Mouse (Mus musculus) monocyte, adult 2 months (primary cell): Measurements from ENCODE around the gene Tnfrsf4.
A peak's percentile ranks its signal among the peaks of the same experiment; 100 is the strongest.

Experiments
- DNase-seq, 2 experiments: peaks; one replicate each; pipeline ENCODE4 v3.0.0; 2022; ENCODE audit warnings: low spot score in 2 of 2, low read depth in 1 of 2

Gene Tnfrsf4

GRCm38 (mm10) chr4:156026013-156026412, 12.4 kb downstream of the Tnfrsf4 start, which contains the start of gene Tnfrsf18:
Tnfrsf18 (plus strand) TSS chr4:156026164.
- DNase-seq, result no peak

GRCm38 (mm10) chr4:156028580-156028979, 14.9 kb downstream of the Tnfrsf4 start:
- DNase-seq, result no peak

- no peak for DNase-seq
Measured at GRCm38 (mm10) chr4:156030651-156031118, 17.0 kb downstream of the Tnfrsf4 start.

- DNase-seq, result no peak
Measured at GRCm38 (mm10) chr4:156031255-156031592, 17.6 kb downstream of the Tnfrsf4 start.

- peak in 1 of 2 experiments; percentile 14 for DNase-seq
Measured at GRCm38 (mm10) chr4:156031593-156032391, 18.1 kb downstream of the Tnfrsf4 start.

- no peak for DNase-seq
Measured at GRCm38 (mm10) chr4:156032856-156033255, 19.2 kb downstream of the Tnfrsf4 start.

GRCm38 (mm10) chr4:156033476-156034119, 20.0 kb downstream of the Tnfrsf4 start:
- peak; percentile 14 to 16 for DNase-seq

- no peak for DNase-seq
Measured at GRCm38 (mm10) chr4:156034301-156034700, 20.7 kb downstream of the Tnfrsf4 start.

GRCm38 (mm10) chr4:156034901-156035300, 21.3 kb downstream of the Tnfrsf4 start:
- no peak for DNase-seq

DNA sequence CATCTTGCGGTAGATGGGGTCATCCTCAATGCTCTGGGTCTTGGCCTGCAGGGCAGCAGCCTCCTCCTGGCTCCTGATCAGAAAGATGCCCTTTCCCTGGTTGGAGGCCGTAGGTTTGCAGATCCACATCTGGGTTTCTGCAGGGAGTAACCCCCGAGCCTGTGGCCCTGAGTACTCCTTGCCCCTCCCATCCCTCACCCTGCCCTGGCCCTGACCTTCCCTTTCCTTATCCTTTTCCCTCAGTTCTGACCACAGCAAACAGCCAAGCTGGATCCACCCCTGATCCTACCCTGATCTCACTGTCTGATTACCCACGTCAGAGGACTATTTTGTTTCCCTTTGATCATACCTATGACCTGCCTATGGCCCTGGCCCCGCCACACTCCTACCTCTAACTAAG, 31.1 kb downstream of the Tnfrsf4 start:
- no peak for DNase-seq

GRCm38 (mm10) chr4:156049779-156050178, 36.1 kb downstream of the Tnfrsf4 start:
- DNase-seq, result no peak

DNA sequence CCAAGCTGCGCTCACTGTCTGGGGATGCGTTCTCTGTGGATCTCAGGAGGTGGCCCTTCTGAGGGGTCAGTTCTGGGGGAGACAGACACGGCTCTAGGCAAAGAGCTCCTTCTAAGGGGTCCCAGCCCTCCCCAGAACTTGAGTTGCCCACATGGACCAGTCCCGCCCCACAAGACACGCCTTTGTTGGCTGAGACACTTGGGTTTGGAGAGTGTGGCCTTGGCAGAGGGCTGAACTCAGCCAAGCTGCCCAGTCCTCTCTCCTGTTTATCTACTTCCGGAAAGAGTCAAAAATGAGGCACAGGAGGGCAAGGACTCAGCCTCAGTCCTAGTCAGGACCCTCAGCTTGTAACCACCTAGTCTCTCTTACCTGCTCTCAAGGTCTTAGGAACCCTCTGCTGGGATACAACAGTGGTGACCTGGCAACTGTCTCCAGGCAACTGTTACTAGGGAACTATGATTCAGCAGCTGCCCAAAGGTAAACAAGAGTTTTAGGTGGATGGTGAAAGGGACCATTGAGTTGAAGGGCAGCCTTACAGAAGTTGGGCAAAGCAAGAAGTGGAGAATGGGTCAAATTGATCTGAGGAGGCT, 36.8 kb downstream of the Tnfrsf4 start:
- DNase-seq, result no peak

DNA sequence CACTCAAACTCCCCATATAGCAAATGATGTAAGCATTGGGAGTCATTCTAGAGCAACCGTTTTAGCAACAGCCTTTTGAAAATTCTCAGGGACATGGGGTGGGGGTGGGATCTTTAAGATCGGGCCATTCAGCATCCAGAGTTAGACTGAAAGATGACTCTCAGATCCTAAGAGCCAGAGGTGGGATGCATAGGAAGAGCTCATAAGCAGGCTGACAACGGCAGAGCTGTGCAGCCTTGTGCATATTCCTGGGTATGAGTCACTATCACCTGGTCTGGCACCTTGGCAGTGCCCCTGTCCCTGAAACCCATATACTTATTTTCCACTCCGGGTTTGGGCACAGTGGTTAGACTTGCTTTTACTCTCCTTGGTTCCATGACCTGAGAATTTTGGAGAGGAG, 39.5 kb downstream of the Tnfrsf4 start:
- DNase-seq, result no peak

- DNase-seq, result no peak
Measured at GRCm38 (mm10) chr4:156054130-156054529, 40.5 kb downstream of the Tnfrsf4 start.

DNA sequence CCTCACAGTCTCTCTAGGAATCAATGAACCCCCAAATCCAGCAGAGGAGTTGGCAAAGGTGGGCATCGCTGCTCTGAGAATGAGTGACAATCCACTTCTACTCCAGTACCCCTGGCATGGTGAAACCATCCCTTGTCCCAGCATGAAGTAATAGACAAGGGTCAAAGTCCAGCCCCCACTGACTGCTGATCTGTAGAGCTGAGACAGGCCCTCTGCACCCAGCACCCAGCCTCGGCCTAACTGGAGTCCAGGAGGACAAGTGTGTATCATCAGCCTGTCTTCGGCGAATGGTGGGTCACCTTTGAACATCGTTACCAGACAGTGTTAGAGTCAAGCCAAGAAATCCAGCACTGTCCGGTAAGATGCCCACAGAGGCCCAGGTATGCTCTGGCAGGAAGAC, 41.0 kb downstream of the Tnfrsf4 start:
- no peak for DNase-seq

GRCm38 (mm10) chr4:156055173-156055572, 41.5 kb downstream of the Tnfrsf4 start:
- DNase-seq, result no peak

DNA sequence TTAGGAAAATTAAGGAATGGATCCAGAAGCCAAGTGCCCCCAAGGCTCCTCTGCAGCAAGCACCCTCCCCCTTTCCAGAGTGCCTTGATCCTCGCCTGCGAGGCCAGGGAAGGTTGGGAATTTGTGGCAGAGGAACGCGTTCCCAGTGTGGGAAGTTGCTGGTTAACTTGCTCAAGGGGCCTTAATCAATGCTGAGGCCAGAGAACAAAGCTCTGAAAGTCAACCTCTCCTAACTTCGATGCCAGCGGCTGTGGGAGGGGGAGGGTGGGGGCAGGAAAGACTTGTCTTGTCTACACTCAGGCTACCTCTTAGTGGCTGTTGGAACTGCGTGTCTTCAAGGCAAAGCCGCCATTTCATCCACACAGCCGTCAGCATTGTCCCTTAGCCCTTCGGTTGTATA, 44.1 kb downstream of the Tnfrsf4 start:
- no peak for DNase-seq

- no peak for DNase-seq
Measured at GRCm38 (mm10) chr4:156058826-156059225, 45.2 kb downstream of the Tnfrsf4 start.

DNA sequence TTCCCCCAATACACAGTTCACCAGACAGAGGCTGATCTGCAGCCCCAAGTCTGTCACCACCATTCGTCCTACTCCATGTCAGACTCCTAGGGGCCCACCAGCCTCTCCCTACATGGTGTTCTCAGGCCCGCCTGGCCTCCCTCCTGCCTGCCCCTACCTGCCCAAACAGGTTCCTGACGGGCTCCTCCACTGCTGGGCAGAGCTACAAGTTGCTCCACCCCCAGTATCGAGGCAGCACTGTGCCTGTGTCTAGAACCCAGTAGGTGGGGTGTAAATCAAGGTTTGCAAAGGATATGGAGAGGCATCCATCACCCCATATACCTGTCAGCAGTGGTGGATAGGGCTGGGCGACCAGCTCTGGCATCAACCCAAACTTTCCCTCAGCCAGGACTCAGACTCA, 45.6 kb downstream of the Tnfrsf4 start, which contains the start of gene Ttll10:
TSS of gene Ttll10 (minus strand) at position 154 of the 400 bp plus-strand sequence.
- no peak for DNase-seq

DNA sequence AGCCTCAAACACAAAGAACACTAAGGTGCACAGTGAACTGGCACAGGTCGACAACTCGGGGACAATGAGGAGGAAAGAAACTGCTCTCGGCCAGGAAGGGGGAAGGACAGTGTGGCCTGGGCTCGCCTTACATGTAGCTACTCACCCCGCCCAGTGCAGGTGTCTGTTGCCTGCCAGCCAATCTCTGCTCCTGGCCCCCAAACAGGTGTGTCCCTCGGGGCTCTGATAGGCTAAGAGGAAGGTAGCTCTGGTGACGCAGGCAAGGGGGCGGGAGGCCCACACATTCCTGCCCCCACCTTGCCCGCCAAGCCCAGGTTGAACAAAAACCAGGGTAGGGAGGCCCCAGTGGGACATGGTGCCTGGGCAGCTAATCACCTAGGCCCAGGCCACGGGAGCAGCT, 46.1 kb downstream of the Tnfrsf4 start:
- no peak for DNase-seq

GRCm38 (mm10) chr4:156063861-156064509, 50.3 kb downstream of the Tnfrsf4 start:
- no peak for DNase-seq

DNA sequence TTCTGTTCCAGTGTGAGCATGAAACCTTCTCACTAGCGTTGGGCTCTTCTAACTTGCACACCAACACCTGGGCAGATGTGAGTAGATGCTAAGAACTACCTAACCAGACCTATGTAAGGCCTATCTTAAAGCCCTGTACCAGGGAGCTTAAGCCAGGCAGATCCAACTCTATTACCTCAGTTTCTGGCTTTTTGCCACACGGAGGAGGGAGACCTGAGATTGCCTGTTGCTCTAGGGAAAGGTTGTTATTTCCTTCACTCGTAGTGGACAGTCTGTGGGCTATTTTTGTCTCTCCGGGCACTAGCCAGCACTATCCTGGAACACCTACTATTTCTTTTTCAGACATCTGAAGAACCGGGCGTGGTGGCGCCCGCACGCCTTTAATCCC, 50.9 kb downstream of the Tnfrsf4 start:
- no peak for DNase-seq
